Mouse (Mus musculus): ENCODE measurements around the gene Mphosph10.

- TF ChIP-seq CTCF (IDR thresholded peaks at IDR 0.05; ENCODE audit: low read depth), result no peak
- peak; percentile 59; the same call in 1 of the 2 replicates for TF ChIP-seq EP300 (IDR thresholded peaks at IDR 0.05; ENCODE audit: low read depth)
Observed at GRCm38 (mm10) chr7:64392122-64392818, at the start of gene Mphosph10, which contains the start of gene Mcee.
